Mouse (Mus musculus) megakaryocyte, embryonic 14.5 days (primary cell): ENCODE data around the gene Tcf25.

Experiments
- FLI1 ChIP-seq: IDR thresholded peaks from 2 replicates; pipeline ENCODE4 v1.6.1; 2012; ENCODE audit warnings: low read length, inconsistent platforms, mixed read lengths
- GATA1 ChIP-seq: IDR thresholded peaks from 3 replicates; pipeline ENCODE4 v1.6.1; 2012; ENCODE audit warnings: mixed read lengths, low read length, inconsistent platforms, borderline replicate concordance

- TF ChIP-seq GATA1 (no peak), FLI1 (no peak)
Observed at GRCm38 (mm10) chr8:123428343-123428893, 54.9 kb downstream of the Tcf25 start.
